Mouse (Mus musculus): ENCODE measurements around the gene Ppp1r35.
"Not testable (repeated sequence)": the region's sequence is repeated elsewhere in the genome, so short reads cannot be mapped to it uniquely, and the experiment has no call there.

The Ppp1r35 gene

DNA sequence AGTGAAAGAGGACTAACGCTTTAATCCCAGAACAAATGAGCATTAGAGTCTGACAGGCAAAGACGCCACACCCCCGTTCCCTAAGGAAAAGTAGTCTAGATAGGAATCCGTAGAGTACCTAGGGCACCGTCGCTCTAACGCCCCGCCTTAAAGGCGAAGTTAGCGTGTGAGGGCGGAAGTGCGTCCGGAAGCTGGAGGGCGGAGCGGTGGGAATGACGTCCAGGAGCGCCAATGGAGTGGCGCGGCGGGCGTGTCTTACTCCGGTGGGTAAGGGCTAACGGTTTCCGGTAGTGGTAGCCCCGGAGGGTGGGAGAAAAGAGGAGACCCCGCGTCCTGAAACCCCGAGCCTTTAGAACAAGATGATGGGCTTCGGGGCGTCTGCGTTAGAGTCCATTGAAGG is at the start of gene Ppp1r35:
Gene Ppp1r35, plus strand, starts transcription at position 215 of the 400 bp plus-strand sequence.
- DNase-seq: peak; percentile 96

DNA sequence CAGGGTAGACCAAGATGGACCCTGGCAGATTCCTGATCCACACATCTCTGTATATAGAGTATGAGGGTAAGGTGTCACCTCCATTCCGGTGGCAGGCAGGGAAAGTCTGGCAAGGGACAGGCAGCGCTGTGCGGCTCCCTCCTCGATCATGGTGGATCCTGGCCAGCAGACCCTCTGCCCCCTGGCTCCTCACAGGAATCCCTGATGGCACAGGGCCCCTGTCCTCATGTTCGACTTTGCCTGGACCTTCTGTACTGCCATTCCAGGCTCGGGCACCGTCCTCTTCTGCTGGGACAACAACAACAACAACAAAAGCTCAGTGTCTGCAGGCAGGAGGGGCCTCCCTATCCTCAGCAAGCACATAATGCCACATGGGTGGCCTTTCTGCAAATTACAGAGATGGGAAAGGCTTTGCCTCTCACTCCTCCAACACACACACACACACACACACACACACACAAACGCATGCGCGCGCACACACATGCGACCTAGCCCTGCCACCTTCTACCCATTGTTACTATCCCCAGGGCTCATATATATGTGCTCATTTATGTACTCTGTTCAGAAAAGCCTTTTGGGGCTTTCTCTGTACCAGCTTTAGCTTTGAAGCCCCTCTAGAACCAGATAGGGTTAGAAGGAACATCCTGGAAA is 44.9 kb upstream of the Ppp1r35 start:
- no peak for DNase-seq

DNA sequence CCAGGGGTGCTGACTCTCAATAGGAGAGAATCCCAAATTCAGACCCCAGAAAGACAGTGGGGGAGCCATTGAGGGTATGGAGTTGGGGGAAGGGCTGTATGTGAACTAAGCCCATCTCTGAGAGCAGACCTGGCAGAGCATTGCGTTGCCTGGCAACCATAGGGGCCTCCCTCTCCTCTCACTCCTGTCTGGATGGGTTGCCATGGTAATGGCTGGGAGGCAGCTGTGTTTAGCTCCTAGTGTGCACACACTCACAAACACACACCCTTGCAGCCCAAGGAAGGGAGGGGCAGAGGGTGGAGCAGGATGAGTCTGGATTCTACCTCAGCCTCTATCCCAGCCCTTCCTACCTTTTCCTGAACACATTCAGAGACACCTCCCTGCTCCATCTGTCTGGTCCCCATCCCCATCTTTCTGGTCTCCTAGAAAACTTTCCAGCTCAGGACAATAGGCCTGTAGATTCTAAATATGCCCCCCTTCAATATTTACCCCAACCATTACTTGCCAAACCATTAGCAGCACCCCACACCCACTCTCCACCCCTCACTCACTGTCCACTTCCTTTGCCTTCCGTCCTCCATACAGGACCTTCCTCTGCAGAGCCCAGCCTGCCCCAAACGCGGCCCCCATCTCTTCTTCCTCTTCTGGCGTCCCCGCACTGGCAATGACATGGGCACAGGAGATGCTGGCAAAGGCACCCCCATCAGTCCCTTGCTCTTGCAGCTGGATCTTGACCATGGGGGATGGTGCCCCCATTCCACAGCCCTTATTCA is 44.2 kb upstream of the Ppp1r35 start:
- no peak for DNase-seq

DNA sequence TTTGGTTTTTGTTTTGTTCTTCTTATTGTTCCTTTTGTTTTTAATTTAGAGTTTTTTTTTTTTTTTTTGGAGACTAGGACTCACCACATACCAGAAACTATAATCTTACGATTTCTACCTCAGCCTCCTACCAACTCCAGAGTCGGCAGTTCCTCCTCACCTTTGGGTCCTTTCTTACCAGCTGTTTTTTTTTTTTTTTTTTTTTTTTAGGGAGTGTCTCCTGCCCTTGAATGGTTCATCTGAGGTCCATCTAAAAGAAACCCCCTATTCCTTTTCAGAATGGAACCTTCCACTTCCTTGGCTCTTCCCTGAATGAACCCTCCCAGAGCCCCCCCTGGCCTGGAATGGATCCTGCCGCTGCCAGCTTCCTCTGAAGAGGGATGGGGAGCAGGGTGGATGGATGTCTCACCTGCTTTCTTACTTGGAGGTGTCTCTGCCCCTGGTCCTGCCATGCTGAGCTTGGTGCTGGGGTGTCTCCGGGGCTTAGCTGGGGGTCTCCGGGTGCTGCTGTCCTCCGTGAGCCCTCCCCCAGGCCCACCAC is 41.2 kb upstream of the Ppp1r35 start:
- DNase-seq: no peak

DNA sequence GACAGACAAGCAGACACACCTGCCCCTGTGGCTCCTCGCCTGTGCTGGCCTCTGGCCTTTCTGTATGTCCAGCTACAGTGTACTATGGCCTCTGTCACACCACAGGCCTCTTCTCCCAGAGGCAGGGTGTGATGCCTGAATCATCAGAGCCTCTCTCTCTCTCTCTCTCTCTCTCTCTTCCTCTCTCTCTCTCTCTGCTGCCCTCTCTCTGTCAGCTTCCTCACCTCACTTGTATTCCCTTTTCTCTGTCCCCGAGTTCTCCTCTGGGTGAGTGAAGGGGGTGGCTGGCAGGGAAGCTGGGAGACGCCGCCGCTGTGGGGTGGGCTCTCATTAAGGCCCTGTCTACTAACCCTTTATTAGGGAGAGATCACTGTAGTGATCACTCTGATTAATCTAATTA is 40.1 kb upstream of the Ppp1r35 start:
- no peak for DNase-seq

DNA sequence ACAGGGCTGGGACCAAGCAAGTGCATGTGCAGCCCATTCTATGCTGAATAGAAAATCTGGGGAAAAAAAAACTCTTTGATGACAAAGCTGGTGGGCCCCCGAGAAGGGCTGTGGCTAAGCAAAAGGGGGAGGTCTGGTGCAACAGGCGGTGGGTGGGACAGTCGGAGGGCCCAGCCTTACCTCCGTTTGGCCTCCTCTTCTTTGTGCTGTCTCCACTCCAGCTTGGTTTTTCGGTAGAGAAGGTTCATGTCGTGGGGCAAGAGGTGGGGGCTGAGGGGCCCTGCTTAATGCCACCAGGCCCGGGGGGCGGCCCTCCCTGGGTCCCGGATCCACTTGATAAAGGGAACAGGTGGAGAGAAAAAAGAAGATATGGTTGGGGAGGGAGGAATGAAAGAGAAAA is 39.2 kb upstream of the Ppp1r35 start:
- no peak for DNase-seq

DNA sequence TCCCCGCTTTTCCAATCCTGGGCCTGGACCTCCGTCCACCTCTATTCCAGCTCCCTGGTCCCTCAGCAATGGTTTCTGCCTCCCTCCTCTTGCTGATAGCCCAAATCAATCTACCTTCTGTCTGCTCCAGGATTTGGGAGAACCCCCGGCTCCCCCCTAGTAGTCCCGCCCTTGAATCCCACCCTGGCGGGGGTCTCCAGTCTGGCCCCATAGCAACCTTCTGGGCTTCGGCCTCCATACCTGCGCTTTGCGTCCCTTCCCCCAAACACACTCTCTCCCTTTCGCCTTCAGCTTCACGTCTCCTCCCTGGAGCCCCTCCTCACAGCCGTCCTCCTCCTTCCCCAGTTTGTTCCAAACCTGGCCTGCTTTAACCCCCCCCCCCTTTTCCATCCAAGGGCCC is 38.1 kb upstream of the Ppp1r35 start:
- DNase-seq: no peak

DNA sequence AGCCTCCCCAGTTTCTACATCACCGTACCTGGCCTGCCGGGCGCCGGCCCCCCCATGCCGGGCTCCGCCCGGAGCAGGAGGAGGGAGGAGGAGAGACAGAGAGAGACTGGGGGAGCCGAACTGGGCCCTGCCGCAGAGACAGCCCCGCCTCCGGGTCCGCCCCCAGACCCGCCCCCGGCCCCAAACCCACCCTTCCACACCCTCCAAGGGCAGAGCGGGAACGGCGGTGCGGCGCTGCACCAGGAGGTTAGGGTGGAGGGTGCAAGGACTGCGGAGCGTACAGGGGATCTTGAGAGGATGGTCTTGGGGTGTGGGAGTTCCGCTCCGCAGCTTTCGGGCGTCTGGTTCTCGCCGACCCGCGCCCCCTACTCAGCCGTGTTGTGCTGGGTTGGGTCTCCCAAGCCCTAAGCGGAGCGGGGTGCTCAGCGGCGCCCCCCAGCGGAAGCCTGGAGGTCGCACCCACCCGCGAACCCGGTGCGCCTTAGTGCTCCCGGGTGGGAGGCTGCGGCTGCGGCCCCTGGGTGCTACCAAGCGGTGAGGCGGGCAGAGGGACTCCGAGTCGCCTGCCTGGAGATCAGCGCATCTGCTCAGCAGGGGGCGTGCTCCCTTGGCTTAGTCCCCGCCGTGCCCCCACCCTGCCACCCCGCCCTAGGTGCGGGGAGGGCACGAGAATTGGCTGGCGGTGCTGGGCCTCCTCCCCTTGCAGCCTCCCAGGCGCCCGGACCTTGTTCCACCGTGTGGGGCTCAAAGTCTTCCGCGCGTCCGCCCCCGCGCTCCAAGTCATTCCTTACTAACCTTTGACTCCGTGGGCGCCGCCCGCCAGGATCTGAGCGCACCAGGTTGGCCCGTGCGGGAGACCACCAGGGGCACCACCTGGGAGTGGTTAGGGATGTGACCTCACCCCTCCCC is 37.4 kb upstream of the Ppp1r35 start, which contains the start of gene Nyap1:
Gene Nyap1, minus strand, starts transcription at position 585 of the 909 bp plus-strand sequence.
- DNase-seq: peak; percentile 92

DNA sequence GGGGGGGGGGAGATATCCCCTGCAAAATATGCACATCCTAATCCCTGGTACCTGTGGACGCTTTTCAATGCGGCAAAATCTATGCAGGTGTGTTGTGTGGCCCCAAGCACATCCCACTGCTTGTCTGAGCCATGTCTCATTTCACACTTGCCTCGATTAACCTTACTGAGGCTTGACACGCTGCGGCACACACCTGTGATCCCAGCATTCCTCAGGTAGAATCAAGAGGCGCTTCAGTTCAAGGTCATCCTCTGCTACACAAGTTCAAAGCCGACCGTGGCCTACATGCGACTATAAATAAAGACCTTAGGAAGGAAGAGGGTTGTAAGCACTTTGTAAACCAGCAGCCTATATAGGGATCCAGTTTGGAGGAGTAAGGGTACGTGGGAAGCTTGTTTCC is 36.6 kb upstream of the Ppp1r35 start:
- DNase-seq: no peak

DNA sequence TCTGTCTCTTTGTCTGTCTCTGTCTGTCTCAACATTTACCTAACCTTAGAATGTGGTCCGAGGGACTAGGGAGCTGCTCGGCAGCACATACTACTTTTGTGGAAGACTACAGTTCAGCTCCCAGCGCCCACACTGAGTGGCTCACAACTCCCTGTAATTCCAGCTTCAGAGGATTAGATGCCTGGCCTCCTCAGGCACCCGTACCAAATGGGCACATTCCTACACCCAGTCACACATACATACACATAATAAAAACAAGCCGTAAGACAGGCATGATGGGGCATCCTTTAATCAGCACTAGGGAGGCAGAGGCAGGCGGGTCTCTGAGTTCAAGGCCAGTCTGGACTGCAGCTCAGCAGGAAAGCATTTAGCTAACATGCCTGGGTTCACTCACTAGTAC is 35.8 kb upstream of the Ppp1r35 start:
- no peak for DNase-seq

DNA sequence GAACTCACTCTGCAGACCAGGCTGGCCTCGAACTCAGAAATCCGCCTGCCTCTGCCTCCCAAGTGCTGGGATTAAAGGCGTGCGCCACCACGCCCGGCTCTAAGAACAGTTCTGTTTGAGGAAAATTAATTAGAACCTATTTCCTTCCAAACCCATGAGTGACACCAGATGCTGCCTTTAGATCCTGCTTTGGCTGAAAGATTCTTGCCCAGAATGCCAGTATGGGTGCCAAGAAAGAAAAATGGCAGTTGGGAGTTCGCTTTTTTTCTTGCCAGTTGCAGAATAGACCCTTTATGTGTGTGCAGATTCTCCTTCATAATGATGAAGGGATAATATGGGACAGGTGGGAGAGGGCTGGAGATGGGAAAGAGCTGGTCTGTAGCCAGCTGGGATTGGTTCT is 34.5 kb upstream of the Ppp1r35 start:
- no peak for DNase-seq

DNA sequence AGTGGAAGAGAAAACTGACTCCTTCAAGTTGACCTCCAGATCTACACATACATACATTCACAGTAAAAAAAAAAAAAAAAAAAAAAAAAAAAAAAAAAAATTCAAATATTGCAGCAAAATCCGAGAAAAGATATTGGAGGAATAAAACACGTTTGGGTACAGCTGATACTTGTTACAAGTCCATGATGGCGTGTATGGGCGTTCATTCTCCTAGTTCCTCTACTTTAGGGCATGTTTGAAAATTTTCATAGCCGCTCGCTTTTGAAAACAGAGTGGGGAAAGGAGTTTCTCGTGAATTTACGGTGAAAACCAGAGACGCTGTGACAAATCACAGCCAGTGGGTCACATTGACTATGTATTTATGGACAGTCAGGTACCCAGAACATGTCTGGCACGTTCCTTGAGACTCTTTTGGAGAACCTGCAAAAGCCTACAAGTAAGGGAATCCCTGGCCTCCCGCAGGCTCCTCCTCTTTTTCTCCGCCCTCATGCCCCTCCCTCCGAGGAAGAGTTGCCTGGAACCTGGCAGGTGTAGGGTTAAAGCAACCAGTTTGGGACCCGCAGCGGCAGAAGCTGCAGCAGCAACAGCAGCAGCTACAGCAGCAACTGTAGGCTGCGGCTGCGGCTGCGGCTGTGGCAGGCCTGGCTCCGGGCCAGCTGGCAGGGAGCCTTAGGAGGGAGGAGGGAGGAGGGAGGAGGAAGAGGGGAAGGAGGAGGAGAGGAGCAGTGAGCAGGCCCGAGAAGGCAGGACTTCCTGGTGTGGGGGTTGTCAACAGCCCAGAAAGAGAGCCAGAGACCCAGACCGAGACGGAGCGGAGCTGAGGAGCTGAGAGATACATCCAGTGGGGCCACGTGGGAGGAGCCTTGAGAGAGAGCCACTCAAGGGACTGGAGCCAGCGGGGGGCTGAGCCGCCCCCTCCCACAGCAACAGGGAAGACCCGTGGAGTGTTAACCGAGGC is 33.2 kb upstream of the Ppp1r35 start, which contains the start of gene Tsc22d4:
Gene Tsc22d4, plus strand, starts transcription at position 517 of the 958 bp plus-strand sequence.
- DNase-seq: peak; percentile 89

DNA sequence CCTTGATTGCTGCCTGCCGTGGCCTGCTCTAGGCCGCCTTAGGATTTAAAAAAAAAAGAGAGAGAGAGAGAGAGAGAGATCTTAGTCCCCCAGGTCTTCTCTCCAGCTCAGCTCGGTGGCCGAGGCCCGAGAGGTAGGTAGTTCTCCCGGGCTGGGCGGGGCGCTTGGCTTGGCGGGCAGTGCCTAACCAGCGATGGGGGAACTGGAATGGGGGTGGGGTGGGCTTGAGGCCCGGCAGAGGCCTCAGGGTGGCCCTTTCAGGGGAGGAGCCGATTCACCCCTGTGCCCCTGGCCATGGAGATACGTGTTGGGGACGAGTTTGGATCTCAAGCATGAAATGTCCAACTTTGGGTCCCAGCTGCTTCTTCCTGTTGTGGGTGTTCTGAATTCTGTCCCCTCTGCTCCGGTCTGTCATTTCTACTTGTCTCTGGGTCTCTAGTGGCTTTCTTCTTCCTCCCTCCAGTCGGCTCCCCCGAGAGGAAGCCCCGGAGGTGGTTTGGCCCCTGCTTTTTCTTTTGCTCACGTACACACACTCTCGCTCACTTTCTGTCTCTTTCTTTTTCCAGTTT is 32.3 kb upstream of the Ppp1r35 start:
- DNase-seq: peak; percentile 93

DNA sequence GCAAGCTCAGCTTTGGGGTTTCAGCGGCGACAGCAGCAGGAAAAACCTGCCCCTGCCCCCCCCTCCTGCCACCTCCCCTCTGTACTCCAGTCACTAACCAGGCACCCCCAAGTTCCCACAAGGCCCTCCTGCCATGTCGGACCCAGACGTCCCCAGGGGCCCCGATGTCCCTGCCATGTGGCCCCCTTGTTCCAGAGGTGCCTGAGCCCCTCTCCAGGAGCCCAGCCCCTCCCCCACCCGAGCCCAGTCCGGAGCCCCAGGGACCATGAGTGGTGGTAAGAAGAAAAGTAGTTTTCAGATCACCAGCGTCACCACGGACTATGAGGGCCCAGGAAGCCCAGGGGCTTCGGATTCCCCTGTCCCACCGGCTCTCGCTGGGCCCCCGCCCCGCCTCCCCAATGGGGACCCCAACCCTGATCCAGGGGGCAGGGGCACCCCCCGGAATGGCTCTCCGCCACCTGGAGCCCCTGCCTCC is 31.8 kb upstream of the Ppp1r35 start:
- peak; percentile 52 for DNase-seq

DNA sequence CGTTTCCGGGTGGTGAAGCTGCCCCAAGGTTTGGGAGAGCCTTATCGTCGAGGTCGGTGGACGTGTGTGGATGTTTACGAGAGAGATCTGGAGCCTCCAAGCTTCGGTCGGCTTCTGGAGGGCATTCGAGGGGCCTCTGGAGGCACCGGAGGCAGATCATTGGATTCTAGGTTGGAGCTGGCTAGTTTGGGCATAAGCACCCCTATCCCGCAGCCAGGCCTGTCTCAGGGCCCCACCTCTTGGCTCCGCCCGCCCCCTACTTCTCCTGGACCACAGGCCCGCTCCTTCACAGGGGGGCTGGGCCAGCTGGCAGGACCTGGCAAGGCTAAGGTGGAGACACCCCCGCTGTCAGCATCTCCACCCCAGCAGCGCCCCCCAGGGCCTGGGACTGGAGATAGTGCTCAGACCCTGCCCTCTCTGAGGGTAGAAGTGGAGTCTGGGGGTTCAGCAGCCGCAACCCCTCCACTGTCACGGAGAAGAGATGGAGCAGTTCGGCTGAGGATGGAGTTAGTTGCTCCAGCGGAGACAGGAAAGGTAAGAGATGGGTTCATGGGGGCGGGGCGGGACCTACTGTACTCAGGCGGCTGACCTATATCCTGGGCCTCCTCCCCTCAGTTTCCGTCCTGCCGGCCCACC is 31.2 kb upstream of the Ppp1r35 start:
- DNase-seq: peak; percentile 78

DNA sequence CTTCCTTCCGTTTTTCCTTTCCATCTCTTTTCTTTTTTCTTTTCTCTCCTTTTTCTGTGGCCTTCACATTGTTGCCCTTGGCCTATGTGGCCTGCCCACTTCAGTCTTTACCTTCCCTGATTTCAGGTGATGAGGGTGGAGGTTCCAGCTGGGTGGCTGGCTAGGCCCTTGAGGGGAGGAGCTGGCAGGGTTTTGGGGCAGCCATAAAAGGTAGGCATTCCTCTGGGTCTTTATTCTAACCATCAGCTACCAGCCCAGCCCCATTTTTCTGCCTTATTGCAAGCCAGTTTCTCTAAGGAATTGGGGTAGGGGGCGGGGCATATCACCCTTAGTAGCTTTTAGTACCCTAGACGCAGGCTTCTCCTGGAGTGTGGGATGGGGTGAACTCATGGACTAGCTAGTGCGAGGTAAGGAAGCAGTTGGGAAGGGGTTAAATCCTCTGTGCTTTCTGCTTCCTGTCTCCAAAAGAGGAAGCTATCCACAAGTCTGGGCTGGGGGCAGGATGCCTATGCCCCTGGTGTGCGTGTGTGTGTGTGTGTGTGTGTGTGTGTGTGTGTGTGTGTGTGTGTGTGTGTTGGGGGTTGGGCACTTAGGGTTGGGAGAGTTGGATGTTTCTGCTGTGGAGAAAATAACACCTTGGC is 30.4 kb upstream of the Ppp1r35 start:
- DNase-seq: peak; percentile 34

DNA sequence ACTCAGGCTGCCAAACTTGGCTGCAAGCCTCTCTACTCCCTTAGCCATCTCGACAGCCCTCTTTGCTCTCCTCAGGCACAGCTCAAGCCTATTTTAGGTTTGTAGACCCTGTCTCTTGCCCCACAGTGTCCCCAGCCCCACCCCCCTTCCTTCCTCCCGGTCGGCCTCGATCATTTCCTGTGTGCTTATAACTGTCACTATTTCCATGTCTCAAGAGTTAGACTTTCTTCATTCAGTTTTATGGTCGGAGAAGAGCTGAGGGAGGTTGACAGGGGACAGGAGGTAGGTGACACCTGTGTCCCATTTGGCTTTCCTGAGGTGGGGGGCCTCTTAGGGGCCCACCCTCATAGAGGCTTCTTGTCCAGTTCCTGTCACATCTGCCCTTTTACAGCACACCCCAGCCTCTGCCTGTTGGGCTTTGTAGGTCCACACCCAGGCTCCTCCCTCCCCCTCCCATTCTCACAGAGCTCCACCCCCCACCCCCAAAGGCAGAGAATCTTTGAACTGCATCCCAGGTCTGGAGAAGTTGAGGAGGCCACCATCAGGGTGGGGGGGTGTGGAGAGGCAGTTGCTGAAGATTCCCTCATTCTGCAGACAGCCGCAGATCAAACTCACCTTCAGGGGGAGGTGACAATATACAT is 29.3 kb upstream of the Ppp1r35 start:
- DNase-seq: peak; percentile 73

DNA sequence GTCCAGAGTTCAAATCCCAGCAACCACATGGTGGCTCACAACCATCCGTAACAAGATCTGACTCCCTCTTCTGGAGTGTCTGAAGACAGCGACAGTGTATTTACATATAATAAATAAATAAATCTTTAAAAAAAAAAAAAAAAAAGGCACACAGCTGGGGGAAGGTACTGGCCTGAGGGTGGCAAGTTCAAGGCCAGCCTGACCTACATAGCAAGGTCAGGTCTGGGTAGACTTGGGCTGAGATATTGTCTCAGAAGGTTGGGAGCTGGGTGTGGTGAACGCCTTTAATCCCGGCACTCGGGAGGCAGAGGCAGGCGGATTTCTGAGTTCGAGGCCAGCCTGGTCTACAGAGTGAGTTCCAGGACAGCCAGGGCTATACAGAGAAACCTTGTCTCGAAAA is 28.4 kb upstream of the Ppp1r35 start:
- not testable (repeated sequence) for DNase-seq

DNA sequence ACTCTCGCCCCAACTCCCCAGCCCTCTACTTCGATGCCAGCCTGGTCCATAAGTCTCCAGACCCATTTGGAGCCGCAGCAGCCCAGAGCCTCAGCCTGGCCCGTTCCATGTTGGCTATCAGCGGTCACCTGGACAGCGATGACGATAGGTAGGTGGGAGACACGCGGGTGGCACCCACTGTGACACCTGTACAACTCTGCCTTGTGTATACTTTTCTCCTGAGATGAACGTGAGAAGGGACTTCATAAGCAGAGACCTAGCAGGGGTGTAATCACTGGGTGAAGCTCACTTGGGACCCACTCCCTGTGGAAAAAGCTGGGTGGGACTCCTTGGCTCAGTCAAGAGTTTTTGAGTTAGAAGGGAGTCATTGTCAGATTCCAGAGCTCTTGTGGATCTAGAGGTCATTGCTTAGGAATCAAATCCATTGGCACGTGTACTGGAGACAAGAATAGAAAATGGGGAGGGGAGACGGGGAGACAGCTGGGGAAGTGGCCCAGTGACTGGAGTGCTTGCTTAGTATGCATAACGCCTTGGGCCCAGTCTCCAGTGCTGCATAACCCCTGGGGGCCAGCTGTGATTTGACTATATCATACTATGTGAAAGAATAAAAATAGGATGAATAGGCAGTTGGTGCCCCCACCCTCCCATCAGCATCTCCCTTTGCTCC is 27.3 kb upstream of the Ppp1r35 start:
- no peak for DNase-seq
